Mouse (Mus musculus) heart, postnatal 0 days (tissue): ENCODE data around the gene Acyp1.

ENCODE experiments used
- CTCF ChIP-seq: IDR thresholded peaks from 2 replicates; pipeline ENCODE4 v1.5.1; 2016; ENCODE audit warnings: antibody characterized with exemption, control low read depth, low read depth
- EP300 ChIP-seq: IDR thresholded peaks from 2 replicates; pipeline ENCODE4 v1.6.1; 2016; ENCODE audit warnings: antibody characterized with exemption, low read depth

GRCm38 (mm10) chr12:85271132-85271842 lies 17.0 kb downstream of the Acyp1 start:
- TF ChIP-seq CTCF (no peak), EP300 (no peak)
